Mouse (Mus musculus): Measurements from ENCODE around the gene Myh14. TPM values are rescaled to one million over a fixed set of nuclear protein-coding genes. Genes with fewer than 3 reads are reported as not detected.

Myh14 gene
- polyA plus RNA-seq, 1 experiment from 2014 or later, result 70.3 TPM

- no peak overlapping the region for H3K4me3 ChIP-seq (ENCODE audit: low read length)
- no peak overlapping the region for H3K27ac ChIP-seq (ENCODE audit: low read length)
- no peaks in the 10 kb centered on the region; the same call in 1 of the 2 replicates for H3K9me3 ChIP-seq (ENCODE audit: control insufficient read depth, low read length)
- H3K4me2 ChIP-seq (ENCODE audit: low read depth, low read length), result no peak overlapping the region
- H3K4me1 ChIP-seq (ENCODE audit: control insufficient read depth, insufficient read depth, low read length), result peaks cover 4% of the 10 kb centered on the region
- no peaks in the 10 kb centered on the region for H3K27me3 ChIP-seq (replicated peaks; ENCODE audit: control insufficient read depth, insufficient read depth, low read length)
- no peak for ATAC-seq
- no peaks in the 10 kb centered on the region for H3K36me3 ChIP-seq (ENCODE audit: control insufficient read depth, insufficient read depth, low read length)
- H3K9ac ChIP-seq (ENCODE audit: low read depth, low read length), result no peak overlapping the region
- 56% methylated on average over 4 of the region's 4 CpGs for WGBS
Observed at GRCm38 (mm10) chr7:44676126-44676525, 5.5 kb upstream of the Myh14 start.

- no peaks in the 10 kb centered on the region; the same call in 1 of the 2 replicates for H3K9me3 ChIP-seq (ENCODE audit: control insufficient read depth, low read length)
- H3K9ac ChIP-seq (ENCODE audit: low read depth, low read length), result no peak overlapping the region
- no peak overlapping the region for H3K27ac ChIP-seq (ENCODE audit: low read length)
- WGBS, result 79% methylated on average over 6 of the region's 6 CpGs
- no peak overlapping the region for H3K4me2 ChIP-seq (ENCODE audit: low read depth, low read length)
- H3K4me1 ChIP-seq (ENCODE audit: control insufficient read depth, insufficient read depth, low read length), result peaks cover 7% of the 10 kb centered on the region
- H3K4me3 ChIP-seq (ENCODE audit: low read length), result no peak overlapping the region
- no peaks in the 10 kb centered on the region for H3K36me3 ChIP-seq (ENCODE audit: control insufficient read depth, insufficient read depth, low read length)
- no peak for ATAC-seq
- peaks cover 6% of the 10 kb centered on the region; the same call in 1 of the 2 replicates for H3K27me3 ChIP-seq (replicated peaks; ENCODE audit: control insufficient read depth, insufficient read depth, low read length)
Observed at GRCm38 (mm10) chr7:44675171-44675570, 4.5 kb upstream of the Myh14 start.

- H3K27me3 ChIP-seq (replicated peaks; ENCODE audit: control insufficient read depth, insufficient read depth, low read length), result peaks cover 6% of the 10 kb centered on the region; the same call in 1 of the 2 replicates
- ATAC-seq, result no peak
- no peak overlapping the region for H3K4me2 ChIP-seq (ENCODE audit: low read depth, low read length)
- H3K9me3 ChIP-seq (ENCODE audit: control insufficient read depth, low read length), result no peaks in the 10 kb centered on the region
- H3K27ac ChIP-seq (ENCODE audit: low read length), result no peak overlapping the region
- peaks cover 7% of the 10 kb centered on the region for H3K4me1 ChIP-seq (ENCODE audit: control insufficient read depth, insufficient read depth, low read length)
- WGBS, result 76% methylated on average over 4 of the region's 4 CpGs
- H3K9ac ChIP-seq (ENCODE audit: low read depth, low read length), result no peak overlapping the region
- no peak overlapping the region for H3K4me3 ChIP-seq (ENCODE audit: low read length)
- H3K36me3 ChIP-seq (ENCODE audit: control insufficient read depth, insufficient read depth, low read length), result no peaks in the 10 kb centered on the region
Observed at GRCm38 (mm10) chr7:44674511-44674910, 3.9 kb upstream of the Myh14 start.

- no peaks in the 10 kb centered on the region for H3K9me3 ChIP-seq (ENCODE audit: control insufficient read depth, low read length)
- H3K4me3 ChIP-seq (ENCODE audit: low read length), result no peak overlapping the region
- H3K4me2 ChIP-seq (ENCODE audit: low read depth, low read length), result no peak overlapping the region
- no peaks in the 10 kb centered on the region for H3K36me3 ChIP-seq (ENCODE audit: control insufficient read depth, insufficient read depth, low read length)
- peaks cover 7% of the 10 kb centered on the region for H3K4me1 ChIP-seq (ENCODE audit: control insufficient read depth, insufficient read depth, low read length)
- 74% methylated on average over 5 of the region's 5 CpGs for WGBS
- no peak for ATAC-seq
- no peak overlapping the region for H3K9ac ChIP-seq (ENCODE audit: low read depth, low read length)
- peaks cover 6% of the 10 kb centered on the region; the same call in 1 of the 2 replicates for H3K27me3 ChIP-seq (replicated peaks; ENCODE audit: control insufficient read depth, insufficient read depth, low read length)
- H3K27ac ChIP-seq (ENCODE audit: low read length), result no peak overlapping the region
Observed at GRCm38 (mm10) chr7:44672193-44672592, 1.6 kb upstream of the Myh14 start.

DNA sequence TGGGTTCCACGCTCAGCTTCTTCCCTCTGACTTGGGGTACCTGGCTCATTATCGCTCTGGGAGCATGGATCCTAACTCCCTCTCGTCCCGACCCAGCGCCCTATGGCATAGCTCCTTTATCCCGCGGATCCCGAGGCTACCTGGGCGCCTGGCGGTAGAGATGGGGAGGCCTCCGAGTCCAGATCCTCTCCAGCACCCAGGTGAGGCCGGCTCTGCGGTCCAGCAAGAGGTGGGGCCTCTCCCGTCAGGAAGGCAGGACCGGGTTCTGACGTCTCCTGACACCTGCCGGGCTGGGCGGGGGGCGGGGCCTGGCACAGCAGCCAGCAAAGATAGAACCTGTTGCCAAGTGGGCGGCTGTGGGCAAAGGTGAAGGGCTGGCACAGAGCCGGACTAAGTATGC lies 1.5 kb downstream of the Myh14 start:
- H3K9me3 ChIP-seq (ENCODE audit: control insufficient read depth, low read length), result no peaks in the 10 kb centered on the region
- peak overlapping the region; percentile 53; the same call in 1 of the 2 replicates for H3K4me2 ChIP-seq (ENCODE audit: low read depth, low read length)
- peak overlapping the region; percentile 75 for H3K9ac ChIP-seq (ENCODE audit: low read depth, low read length)
- H3K27me3 ChIP-seq (replicated peaks; ENCODE audit: control insufficient read depth, insufficient read depth, low read length), result peaks cover 6% of the 10 kb centered on the region; the same call in 1 of the 2 replicates
- ATAC-seq, result peak; percentile 49
- peak overlapping the region; percentile 54 for H3K4me3 ChIP-seq (ENCODE audit: low read length)
- no peaks in the 10 kb centered on the region for H3K36me3 ChIP-seq (ENCODE audit: control insufficient read depth, insufficient read depth, low read length)
- peaks cover 10% of the 10 kb centered on the region for H3K4me1 ChIP-seq (ENCODE audit: control insufficient read depth, insufficient read depth, low read length)
- peak overlapping the region; percentile 98 for H3K27ac ChIP-seq (ENCODE audit: low read length)
- WGBS, result 9% methylated on average over 21 of the region's 21 CpGs

GRCm38 (mm10) chr7:44667996-44668738 lies 2.5 kb downstream of the Myh14 start:
- H3K4me3 ChIP-seq (ENCODE audit: low read length), result peak overlapping the region; percentile 54
- peak overlapping the region; percentile 98 for H3K27ac ChIP-seq (ENCODE audit: low read length)
- ATAC-seq, result peak; percentile 82
- H3K9me3 ChIP-seq (ENCODE audit: control insufficient read depth, low read length), result no peaks in the 10 kb centered on the region
- H3K27me3 ChIP-seq (replicated peaks; ENCODE audit: control insufficient read depth, insufficient read depth, low read length), result peaks cover 6% of the 10 kb centered on the region; the same call in 1 of the 2 replicates
- H3K9ac ChIP-seq (ENCODE audit: low read depth, low read length), result peak overlapping the region; percentile 75
- peak overlapping the region; percentile 53 for H3K4me2 ChIP-seq (ENCODE audit: low read depth, low read length)
- peaks cover 10% of the 10 kb centered on the region for H3K4me1 ChIP-seq (ENCODE audit: control insufficient read depth, insufficient read depth, low read length)
- 58% methylated on average over 13 of the region's 13 CpGs for WGBS
- H3K36me3 ChIP-seq (ENCODE audit: control insufficient read depth, insufficient read depth, low read length), result no peaks in the 10 kb centered on the region

- Histone ChIP-seq H3K4me3 (ENCODE audit: low read length) (no peak overlapping the region), H3K36me3 (ENCODE audit: control insufficient read depth, insufficient read depth, low read length) (no peaks in the 10 kb centered on the region), H3K9ac (ENCODE audit: low read depth, low read length) (no peak overlapping the region), H3K27me3 (replicated peaks; ENCODE audit: control insufficient read depth, insufficient read depth, low read length) (peaks cover 6% of the 10 kb centered on the region; the same call in 1 of the 2 replicates), H3K4me1 (ENCODE audit: control insufficient read depth, insufficient read depth, low read length) (peaks cover 16% of the 10 kb centered on the region), H3K4me2 (ENCODE audit: low read depth, low read length) (peak overlapping the region; percentile 53; the same call in 1 of the 2 replicates), H3K27ac (ENCODE audit: low read length) (no peak overlapping the region), H3K9me3 (ENCODE audit: control insufficient read depth, low read length) (no peaks in the 10 kb centered on the region)
- no peak for ATAC-seq
- 79% methylated on average over 2 of the region's 2 CpGs for WGBS
Observed at GRCm38 (mm10) chr7:44666462-44666861, 4.2 kb downstream of the Myh14 start.

- no peaks in the 10 kb centered on the region for H3K9me3 ChIP-seq (ENCODE audit: control insufficient read depth, low read length)
- no peak for ATAC-seq
- H3K9ac ChIP-seq (ENCODE audit: low read depth, low read length), result no peak overlapping the region
- H3K36me3 ChIP-seq (ENCODE audit: control insufficient read depth, insufficient read depth, low read length), result no peaks in the 10 kb centered on the region; the same call in 1 of the 2 replicates
- H3K27me3 ChIP-seq (replicated peaks; ENCODE audit: control insufficient read depth, insufficient read depth, low read length), result no peaks in the 10 kb centered on the region
- H3K4me1 ChIP-seq (ENCODE audit: control insufficient read depth, insufficient read depth, low read length), result peaks cover 10% of the 10 kb centered on the region
- no peak overlapping the region for H3K4me2 ChIP-seq (ENCODE audit: low read depth, low read length)
- no peak overlapping the region for H3K4me3 ChIP-seq (ENCODE audit: low read length)
- no peak overlapping the region for H3K27ac ChIP-seq (ENCODE audit: low read length)
- 36% methylated on average over 11 of the region's 11 CpGs for WGBS
Observed at GRCm38 (mm10) chr7:44664731-44665130, 5.9 kb downstream of the Myh14 start.

- Histone ChIP-seq H3K27me3 (replicated peaks; ENCODE audit: control insufficient read depth, insufficient read depth, low read length) (no peaks in the 10 kb centered on the region), H3K4me3 (ENCODE audit: low read length) (no peak overlapping the region), H3K36me3 (ENCODE audit: control insufficient read depth, insufficient read depth, low read length) (no peaks in the 10 kb centered on the region; the same call in 1 of the 2 replicates), H3K4me2 (ENCODE audit: low read depth, low read length) (no peak overlapping the region), H3K9ac (ENCODE audit: low read depth, low read length) (no peak overlapping the region), H3K9me3 (ENCODE audit: control insufficient read depth, low read length) (no peaks in the 10 kb centered on the region), H3K27ac (ENCODE audit: low read length) (no peak overlapping the region), H3K4me1 (ENCODE audit: control insufficient read depth, insufficient read depth, low read length) (peaks cover 10% of the 10 kb centered on the region)
- WGBS, result 82% methylated on average over 5 of the region's 5 CpGs
- ATAC-seq, result no peak
Observed at GRCm38 (mm10) chr7:44663546-44663945, 7.1 kb downstream of the Myh14 start.

Data from intestine, embryonic 16.5 days (tissue).